Mouse (Mus musculus) bone marrow, adult 2 months (tissue): Measurements from ENCODE around the gene Fam72a. TPM values are rescaled to one million over a fixed set of nuclear protein-coding genes. Genes with fewer than 3 reads are reported as not detected.

ENCODE experiments used
- H3K27ac ChIP-seq: fragments of 200-500 bp; 2 replicates; pipeline ENCODE4 v1.5.1; 2012; ENCODE audit warnings: low read depth, mild to moderate bottlenecking, control low read depth, inconsistent platforms, low read length; ENCODE audit not compliant: control insufficient read depth, poor library complexity, insufficient read depth
- H3K4me1 ChIP-seq: fragments of 200-500 bp; 2 replicates; pipeline ENCODE4 v1.6.1; 2011; ENCODE audit warnings: low read length; ENCODE audit not compliant: control insufficient read depth, insufficient read depth
- H3K4me3 ChIP-seq: fragments of 200-500 bp; replicated peaks from 2 replicates; pipeline ENCODE3; 2011; ENCODE audit warnings: mild to moderate bottlenecking, low read depth, low read length, control low read depth; ENCODE audit not compliant: control insufficient read depth
- CTCF ChIP-seq: fragments of 200-500 bp; IDR thresholded peaks from 2 replicates; pipeline ENCODE4 v1.5.1; 2011; ENCODE audit warnings: low read length, control low read depth; ENCODE audit not compliant: control insufficient read depth, insufficient read depth
- POLR2A ChIP-seq: fragments of 200-500 bp; IDR thresholded peaks from 2 replicates; pipeline ENCODE4 v1.6.1; 2011; ENCODE audit warnings: low read depth, mild to moderate bottlenecking, control low read depth, low read length, borderline replicate concordance; ENCODE audit not compliant: control insufficient read depth
- WGBS: fragments of 180-500 bp; shearing (Covaris S2); methylation state at CpG from one replicate; pipeline ENCODE4 v1.1.7; 2018; 5-methylcytosine and 5-hydroxymethylcytosine counted together
- polyA plus RNA-seq: library from polyadenylated mRNA; stranded (reverse); fragments of >200 nt; gene quantifications from 2 replicates; pipeline ENCODE4 v1.2.4, GENCODE M21; 2011; ENCODE audit warnings: low replicate concordance; ENCODE audit not compliant: missing spikeins, insufficient read depth, insufficient read length

Gene Fam72a
- polyA plus RNA-seq, 1 experiment: 5.5 TPM

GRCm38 (mm10) chr1:131492360-131492759 is 35.3 kb upstream of the Fam72a start:
- no peak overlapping the region for H3K27ac ChIP-seq
- H3K4me3 ChIP-seq: no peak overlapping the region
- TF ChIP-seq POLR2A (no peak), CTCF (no peak)
- H3K4me1 ChIP-seq: peaks cover 1% of the 10 kb centered on the region; the same call in 1 of the 2 replicates
- WGBS: 9% methylated on average over 2 of the region's 2 CpGs

GRCm38 (mm10) chr1:131493966-131494898 is 33.5 kb upstream of the Fam72a start:
- H3K4me3 ChIP-seq: no peak overlapping the region
- no peak for TF ChIP-seq POLR2A
- TF ChIP-seq CTCF: no peak
- 61% methylated on average over 4 of the region's 4 CpGs for WGBS
- peaks cover 1% of the 10 kb centered on the region; the same call in 1 of the 2 replicates for H3K4me1 ChIP-seq
- H3K27ac ChIP-seq: no peak overlapping the region

- H3K27ac ChIP-seq: no peak overlapping the region
- no peaks in the 10 kb centered on the region for H3K4me1 ChIP-seq
- no peak overlapping the region for H3K4me3 ChIP-seq
- 58% methylated on average over 1 of the region's 1 CpGs for WGBS
- TF ChIP-seq POLR2A (no peak), CTCF (no peak)
Measured at GRCm38 (mm10) chr1:131498231-131498630, 29.5 kb upstream of the Fam72a start.

GRCm38 (mm10) chr1:131501681-131502080 is 26.0 kb upstream of the Fam72a start:
- Histone ChIP-seq H3K27ac (no peak overlapping the region), H3K4me1 (no peaks in the 10 kb centered on the region), H3K4me3 (no peak overlapping the region)
- no peak for TF ChIP-seq POLR2A
- no peak for TF ChIP-seq CTCF
- WGBS: 24% methylated on average over 1 of the region's 1 CpGs

GRCm38 (mm10) chr1:131511131-131511530 is 16.6 kb upstream of the Fam72a start:
- no peak for TF ChIP-seq CTCF
- no peak for TF ChIP-seq POLR2A
- Histone ChIP-seq H3K4me1 (no peaks in the 10 kb centered on the region; the same call in 1 of the 2 replicates), H3K27ac (no peak overlapping the region), H3K4me3 (no peak overlapping the region)

GRCm38 (mm10) chr1:131511661-131512500 is 15.8 kb upstream of the Fam72a start:
- no peak overlapping the region for H3K4me3 ChIP-seq
- H3K27ac ChIP-seq: no peak overlapping the region
- H3K4me1 ChIP-seq: no peaks in the 10 kb centered on the region; the same call in 1 of the 2 replicates
- 75% methylated on average over 3 of the region's 3 CpGs for WGBS
- TF ChIP-seq POLR2A: no peak
- TF ChIP-seq CTCF: no peak

GRCm38 (mm10) chr1:131513136-131513535 is 14.6 kb upstream of the Fam72a start:
- Histone ChIP-seq H3K4me3 (no peak overlapping the region), H3K4me1 (no peaks in the 10 kb centered on the region; the same call in 1 of the 2 replicates), H3K27ac (no peak overlapping the region)
- 83% methylated on average over 2 of the region's 2 CpGs for WGBS
- TF ChIP-seq POLR2A (no peak), CTCF (no peak)

- Histone ChIP-seq H3K4me3 (no peak overlapping the region), H3K27ac (no peak overlapping the region), H3K4me1 (no peaks in the 10 kb centered on the region; the same call in 1 of the 2 replicates)
- TF ChIP-seq POLR2A: no peak
- WGBS: 53% methylated on average over 1 of the region's 1 CpGs
Measured at GRCm38 (mm10) chr1:131514197-131514596, 13.5 kb upstream of the Fam72a start.
